Mouse (Mus musculus): ENCODE data around the gene Tmem43. TPM values are rescaled to one million over a fixed set of nuclear protein-coding genes. Genes with fewer than 3 reads are reported as not detected.

Gene Tmem43
- polyA plus RNA-seq, 1 experiment: 71.1 TPM

GRCm38 (mm10) chr6:91483371-91483770, 9.9 kb downstream of the Tmem43 start:
- H3K27ac ChIP-seq (ENCODE audit: control insufficient read depth, insufficient read depth, low read length): no peak overlapping the region
- H3K4me1 ChIP-seq (replicated peaks; ENCODE audit: control insufficient read depth, insufficient read depth, low read length): no peaks in the 10 kb centered on the region
- no peak for DNase-seq
- H3K36me3 ChIP-seq (ENCODE audit: control insufficient read depth, insufficient read depth, low read length): peaks cover 82% of the 10 kb centered on the region
- no peak overlapping the region for H3K4me3 ChIP-seq (ENCODE audit: control insufficient read depth, insufficient read depth, low read length)
- no peaks in the 10 kb centered on the region for H3K27me3 ChIP-seq (ENCODE audit: control insufficient read depth, insufficient read depth, low read length)
- no peak for TF ChIP-seq POLR2A (IDR thresholded peaks at IDR 0.05; ENCODE audit: control insufficient read depth, extremely low read depth, insufficient read depth, low read length, poor library complexity)
- TF ChIP-seq CTCF (IDR thresholded peaks at IDR 0.05; ENCODE audit: borderline replicate concordance, control insufficient read depth, extremely low read depth, insufficient read depth, low read length, poor library complexity): no peak
- 98% methylated on average over 2 of the region's 2 CpGs for WGBS

GRCm38 (mm10) chr6:91486736-91487453, 13.4 kb downstream of the Tmem43 start:
- Histone ChIP-seq H3K27ac (ENCODE audit: control insufficient read depth, insufficient read depth, low read length) (no peak overlapping the region), H3K36me3 (ENCODE audit: control insufficient read depth, insufficient read depth, low read length) (peaks cover 70% of the 10 kb centered on the region), H3K4me3 (ENCODE audit: control insufficient read depth, insufficient read depth, low read length) (no peak overlapping the region), H3K27me3 (ENCODE audit: control insufficient read depth, insufficient read depth, low read length) (no peaks in the 10 kb centered on the region), H3K4me1 (replicated peaks; ENCODE audit: control insufficient read depth, insufficient read depth, low read length) (no peaks in the 10 kb centered on the region; the same call in 1 of the 2 replicates)
- TF ChIP-seq CTCF (IDR thresholded peaks at IDR 0.05; ENCODE audit: borderline replicate concordance, control insufficient read depth, extremely low read depth, insufficient read depth, low read length, poor library complexity) (no peak), POLR2A (IDR thresholded peaks at IDR 0.05; ENCODE audit: control insufficient read depth, extremely low read depth, insufficient read depth, low read length, poor library complexity) (no peak)
- WGBS: 94% methylated on average over 15 of the region's 15 CpGs
- DNase-seq: no peak

DNA sequence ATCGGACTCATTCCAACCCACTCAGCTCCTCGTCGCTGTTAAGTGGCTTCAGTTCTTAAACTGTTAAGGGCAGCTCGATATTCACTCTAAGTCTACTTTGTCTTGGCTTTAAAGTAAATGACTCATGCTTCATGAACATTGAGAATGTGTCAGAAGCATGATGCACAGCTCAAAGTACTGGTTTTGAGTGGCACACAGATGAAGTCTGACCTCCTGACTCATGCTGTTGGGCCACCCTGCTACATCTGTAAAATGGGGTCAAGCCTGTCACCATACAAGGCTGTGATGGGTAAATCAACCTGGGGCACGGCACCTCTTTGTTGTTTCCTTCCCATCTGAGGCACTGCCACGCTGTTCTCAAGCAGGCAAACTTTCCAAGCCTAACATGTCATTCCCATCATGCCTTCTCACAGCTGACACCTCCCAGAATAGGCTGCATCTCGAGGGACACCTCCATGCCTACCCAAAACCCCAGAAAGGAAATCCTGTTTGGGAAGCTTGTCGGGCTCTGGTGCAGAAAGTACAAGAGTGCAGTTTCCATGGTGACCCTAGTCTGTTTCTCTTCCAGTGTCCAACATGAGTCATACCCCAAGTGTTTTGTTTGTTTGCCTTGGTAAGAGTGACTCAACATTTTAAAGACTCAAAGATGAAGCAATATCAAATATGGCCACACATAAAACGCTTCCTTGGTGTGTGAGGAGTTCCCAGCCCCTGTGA, 15.2 kb downstream of the Tmem43 start:
- no peak for TF ChIP-seq POLR2A (IDR thresholded peaks at IDR 0.05; ENCODE audit: control insufficient read depth, extremely low read depth, insufficient read depth, low read length, poor library complexity)
- TF ChIP-seq CTCF (IDR thresholded peaks at IDR 0.05; ENCODE audit: borderline replicate concordance, control insufficient read depth, extremely low read depth, insufficient read depth, low read length, poor library complexity): no peak

DNA sequence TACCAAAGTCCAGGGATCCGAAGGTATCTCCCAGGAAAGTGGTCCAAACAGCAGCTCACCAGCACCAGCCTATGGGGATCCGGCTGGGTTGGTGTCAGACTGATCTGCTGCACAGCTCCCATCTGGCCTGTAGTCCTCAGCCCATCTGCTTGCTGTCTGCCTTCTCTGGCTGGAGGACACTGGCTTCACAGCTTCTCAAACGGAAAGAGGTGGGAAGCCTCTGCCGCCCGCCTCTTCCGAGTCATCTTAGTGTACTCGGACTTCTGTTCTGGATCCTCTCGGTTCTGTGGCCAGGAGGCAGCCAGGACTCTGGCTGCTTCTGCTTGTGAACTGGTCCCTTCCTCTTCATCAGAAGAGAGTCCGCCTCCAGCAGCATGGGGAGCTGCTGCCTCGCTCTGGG, 16.4 kb downstream of the Tmem43 start:
- DNase-seq: no peak

More for the DNA sequence above, 15.2 kb downstream of the Tmem43 start:
- Histone ChIP-seq H3K27me3 (ENCODE audit: control insufficient read depth, insufficient read depth, low read length) (no peaks in the 10 kb centered on the region), H3K27ac (ENCODE audit: control insufficient read depth, insufficient read depth, low read length) (no peak overlapping the region), H3K4me1 (replicated peaks; ENCODE audit: control insufficient read depth, insufficient read depth, low read length) (peaks cover 7% of the 10 kb centered on the region), H3K36me3 (ENCODE audit: control insufficient read depth, insufficient read depth, low read length) (peaks cover 58% of the 10 kb centered on the region), H3K4me3 (ENCODE audit: control insufficient read depth, insufficient read depth, low read length) (no peak overlapping the region)
- DNase-seq: no peak
- 58% methylated on average over 9 of the region's 9 CpGs for WGBS

DNA sequence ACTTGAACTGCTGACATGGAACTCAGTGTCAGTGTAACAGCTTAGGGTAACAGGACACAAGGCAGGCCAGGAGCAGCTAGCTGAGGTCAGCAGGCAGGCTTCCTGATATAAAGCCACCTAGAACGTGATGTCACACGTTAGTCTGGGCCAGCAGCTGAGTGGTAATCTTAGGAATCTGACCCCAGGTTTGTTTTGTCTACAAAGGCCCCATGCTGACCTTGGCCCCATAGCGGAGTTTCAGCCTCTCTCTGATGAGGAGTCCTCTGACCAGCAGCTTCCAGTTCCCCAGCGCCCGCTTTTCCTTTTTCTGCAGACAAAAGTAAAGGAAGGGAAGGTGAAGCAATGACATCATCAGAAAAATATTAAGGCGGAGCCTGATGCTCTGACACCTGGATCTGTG, 17.5 kb downstream of the Tmem43 start:
- Histone ChIP-seq H3K4me1 (replicated peaks; ENCODE audit: control insufficient read depth, insufficient read depth, low read length) (peaks cover 7% of the 10 kb centered on the region), H3K27me3 (ENCODE audit: control insufficient read depth, insufficient read depth, low read length) (no peaks in the 10 kb centered on the region), H3K27ac (ENCODE audit: control insufficient read depth, insufficient read depth, low read length) (no peak overlapping the region), H3K36me3 (ENCODE audit: control insufficient read depth, insufficient read depth, low read length) (peaks cover 50% of the 10 kb centered on the region), H3K4me3 (ENCODE audit: control insufficient read depth, insufficient read depth, low read length) (no peak overlapping the region)
- WGBS: 95% methylated on average over 6 of the region's 6 CpGs
- DNase-seq: no peak
- TF ChIP-seq CTCF (IDR thresholded peaks at IDR 0.05; ENCODE audit: borderline replicate concordance, control insufficient read depth, extremely low read depth, insufficient read depth, low read length, poor library complexity) (no peak), POLR2A (IDR thresholded peaks at IDR 0.05; ENCODE audit: control insufficient read depth, extremely low read depth, insufficient read depth, low read length, poor library complexity) (no peak)

More for the DNA sequence above, 16.4 kb downstream of the Tmem43 start:
- WGBS: 93% methylated on average over 10 of the region's 10 CpGs
- H3K4me3 ChIP-seq (ENCODE audit: control insufficient read depth, insufficient read depth, low read length): no peak overlapping the region
- TF ChIP-seq CTCF (IDR thresholded peaks at IDR 0.05; ENCODE audit: borderline replicate concordance, control insufficient read depth, extremely low read depth, insufficient read depth, low read length, poor library complexity) (no peak), POLR2A (IDR thresholded peaks at IDR 0.05; ENCODE audit: control insufficient read depth, extremely low read depth, insufficient read depth, low read length, poor library complexity) (no peak)
- peaks cover 7% of the 10 kb centered on the region for H3K4me1 ChIP-seq (replicated peaks; ENCODE audit: control insufficient read depth, insufficient read depth, low read length)
- no peaks in the 10 kb centered on the region for H3K27me3 ChIP-seq (ENCODE audit: control insufficient read depth, insufficient read depth, low read length)
- peaks cover 47% of the 10 kb centered on the region for H3K36me3 ChIP-seq (ENCODE audit: control insufficient read depth, insufficient read depth, low read length)
- H3K27ac ChIP-seq (ENCODE audit: control insufficient read depth, insufficient read depth, low read length): no peak overlapping the region

DNA sequence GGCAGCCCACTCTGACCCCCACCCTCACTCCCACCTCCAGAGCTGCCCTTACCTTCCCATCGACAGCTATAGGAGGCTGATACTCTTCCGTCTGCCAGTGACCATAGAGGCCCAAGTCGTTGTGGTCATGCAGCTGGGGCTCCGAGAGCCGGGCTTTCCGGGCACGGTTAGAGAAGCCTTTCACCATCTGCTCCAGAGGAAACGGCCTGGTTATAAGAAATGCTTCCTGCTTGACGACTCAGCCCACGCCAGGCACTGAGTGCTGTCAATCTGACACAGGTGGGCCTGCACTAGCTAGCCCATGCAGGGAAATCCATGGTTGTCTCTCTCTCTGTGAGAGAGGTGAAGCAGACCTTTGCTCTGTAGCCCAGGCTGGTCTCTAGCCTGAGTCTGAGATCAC, 19.6 kb downstream of the Tmem43 start:
- H3K4me3 ChIP-seq (ENCODE audit: control insufficient read depth, insufficient read depth, low read length): no peak overlapping the region
- WGBS: 19% methylated on average over 10 of the region's 10 CpGs
- peaks cover 7% of the 10 kb centered on the region for H3K4me1 ChIP-seq (replicated peaks; ENCODE audit: control insufficient read depth, insufficient read depth, low read length)
- H3K36me3 ChIP-seq (ENCODE audit: control insufficient read depth, insufficient read depth, low read length): peaks cover 46% of the 10 kb centered on the region
- no peak for DNase-seq
- H3K27me3 ChIP-seq (ENCODE audit: control insufficient read depth, insufficient read depth, low read length): no peaks in the 10 kb centered on the region
- TF ChIP-seq POLR2A (IDR thresholded peaks at IDR 0.05; ENCODE audit: control insufficient read depth, extremely low read depth, insufficient read depth, low read length, poor library complexity) (no peak), CTCF (IDR thresholded peaks at IDR 0.05; ENCODE audit: borderline replicate concordance, control insufficient read depth, extremely low read depth, insufficient read depth, low read length, poor library complexity) (no peak)
- no peak overlapping the region for H3K27ac ChIP-seq (ENCODE audit: control insufficient read depth, insufficient read depth, low read length)

Measured in thymus, adult 2 months (tissue).